In the genomic region with DNA sequence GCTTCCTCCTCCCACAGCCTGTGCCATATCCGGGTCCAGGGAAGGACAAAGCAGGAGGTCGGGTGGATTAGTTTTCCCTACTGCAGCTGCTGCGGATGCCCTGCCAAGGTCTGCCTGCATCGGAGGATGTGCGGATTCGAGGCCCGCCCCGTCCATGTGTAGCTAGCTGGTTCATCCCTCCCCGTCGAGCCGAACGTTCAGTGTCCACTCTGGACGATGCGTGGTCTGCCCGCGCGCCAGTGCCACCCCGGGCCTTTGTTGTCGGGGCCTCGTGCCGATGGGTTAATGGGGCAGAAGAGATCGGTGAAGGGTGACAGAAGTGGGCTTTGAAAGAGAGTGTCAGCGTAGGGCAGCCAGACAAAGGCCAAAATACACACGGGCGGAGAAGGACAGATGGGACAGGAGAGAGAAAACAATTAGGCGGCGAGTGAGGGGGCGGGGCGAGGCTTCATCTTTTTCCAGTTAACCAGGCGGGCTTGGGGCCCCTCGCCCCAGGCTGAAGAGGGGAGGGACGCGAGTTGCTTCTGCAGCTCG, we compare ENCODE assay signal across 9 mouse cellular contexts. TPM values are rescaled to one million over a fixed set of nuclear protein-coding genes. Genes with fewer than 3 reads are reported as not detected.
DNase-seq lines count a peak whose midpoint lies in the region; ATAC-seq lines count a peak whose summit lies in the region.
"Had no signal": no experiment of that assay in that cellular context is flagged by ENCODE, and none has a peak within 500 bp of the region (broad histone marks: within the 10 kb centered on the region; RNA-seq: fewer than 3 reads in every experiment).

No protein-coding gene starts in this region.

- ATAC-seq in heart, embryonic 15.5 days (replicated peaks; ENCODE audit: insufficient number of reproducible peaks, insufficient read depth, low FRiP score, low read depth) = no peak
- peak; percentile 29; the same call in 1 of the 2 replicates for ATAC-seq in hindbrain, embryonic 13.5 days (ENCODE audit: low FRiP score)
- peak; percentile 75 for ATAC-seq in neural tube, embryonic 12.5 days (ENCODE audit: low FRiP score, low read depth)

- peaks cover 12% of the 10 kb centered on the region for H3K4me1 ChIP-seq in heart, embryonic 15.5 days (replicated peaks)
- peaks cover 42% of the 10 kb centered on the region for H3K4me1 ChIP-seq in hindbrain, embryonic 13.5 days (replicated peaks)
- H3K4me1 ChIP-seq in neural tube, embryonic 12.5 days = peaks cover 37% of the 10 kb centered on the region

- no peak for DNase-seq in heart, postnatal 4 days
- peak; percentile 69 to 82 for DNase-seq in cerebellum, postnatal 14 days
- DNase-seq in layer of hippocampus, adult 18-20 months (ENCODE audit: low spot score in 2 of 2) = no peak
- no peak for DNase-seq in frontal cortex, adult 2 months (ENCODE audit: extremely low spot score in 1 of 2, low spot score in 1 of 2)
- DNase-seq in layer of hippocampus, adult 9-10 months (ENCODE audit: low spot score) = no peak

- peaks cover 80% of the 10 kb centered on the region for H3K27me3 ChIP-seq in heart, embryonic 15.5 days
- peaks cover 81% of the 10 kb centered on the region for H3K27me3 ChIP-seq in hindbrain, embryonic 13.5 days
- H3K27me3 ChIP-seq in neural tube, embryonic 12.5 days (replicated peaks) = peaks cover 65% of the 10 kb centered on the region

- H3K9ac ChIP-seq in heart, embryonic 15.5 days = peak overlapping the region; percentile 33; the same call in 1 of the 2 replicates
- H3K9ac ChIP-seq in hindbrain, embryonic 13.5 days = no peak overlapping the region
- no peak overlapping the region; the same call in 1 of the 2 replicates for H3K9ac ChIP-seq in neural tube, embryonic 12.5 days

- peak overlapping the region; percentile 50 for H3K4me2 ChIP-seq in heart, embryonic 15.5 days
- H3K4me2 ChIP-seq in hindbrain, embryonic 13.5 days = 0 out of 2 replicates have a peak overlapping the region, but pooled peaks have one; percentile 3
- peak overlapping the region; percentile 41 for H3K4me2 ChIP-seq in neural tube, embryonic 12.5 days (replicated peaks)

- H3K4me3 ChIP-seq in heart, embryonic 15.5 days = peak overlapping the region; percentile 25
- H3K4me3 ChIP-seq in hindbrain, embryonic 13.5 days = no peak overlapping the region
- H3K4me3 ChIP-seq in neural tube, embryonic 12.5 days = no peak overlapping the region
- H3K4me3 ChIP-seq: layer of hippocampus, adult 2 months had no signal

- 2% methylated on average over 34 of the region's 34 CpGs for WGBS in heart, embryonic 15.5 days
- WGBS in hindbrain, embryonic 13.5 days = under 1% methylated on average over 34 of the region's 34 CpGs
- under 1% methylated on average over 34 of the region's 34 CpGs for WGBS in neural tube, embryonic 12.5 days

- H3K27ac ChIP-seq in heart, embryonic 15.5 days = no peak overlapping the region
- peak overlapping the region; percentile 68 for H3K27ac ChIP-seq in hindbrain, embryonic 13.5 days
- H3K27ac ChIP-seq in neural tube, embryonic 12.5 days = peak overlapping the region; percentile 65; the same call in 1 of the 2 replicates
- H3K27ac ChIP-seq: layer of hippocampus, adult 2 months had no signal

- H3K36me3 ChIP-seq in heart, embryonic 15.5 days = no peaks in the 10 kb centered on the region
- no peaks in the 10 kb centered on the region for H3K36me3 ChIP-seq in hindbrain, embryonic 13.5 days
- no peaks in the 10 kb centered on the region for H3K36me3 ChIP-seq in neural tube, embryonic 12.5 days

- H3K9me3 ChIP-seq in heart, embryonic 15.5 days (replicated peaks) = no peaks in the 10 kb centered on the region
- H3K9me3 ChIP-seq in hindbrain, embryonic 13.5 days = no peaks in the 10 kb centered on the region
- H3K9me3 ChIP-seq in neural tube, embryonic 12.5 days = no peaks in the 10 kb centered on the region

RNA-seq across cellular contexts. Expression of gene Uncx, which starts 7.8 kb away (rescaled TPM):
- not detected in 2 replicates for polyA plus RNA-seq in heart, embryonic 15.5 days (2015; fragmentation: Nextera tagmentation; extraction: Ambion mirVana)
- total RNA-seq in heart, postnatal 4 days (2021) = not detected
- polyA plus RNA-seq in hindbrain, embryonic 13.5 days (2015; fragmentation: Nextera tagmentation; extraction: Ambion mirVana) = 48.8 and 60.7 TPM in 2 replicates
- 92.9 and 107 TPM in 2 replicates for polyA plus RNA-seq in neural tube, embryonic 12.5 days (2016; fragmentation: Nextera tagmentation; extraction: Ambion mirVana)
- under 1 TPM in 1 of 2 experiments, not detected in 1; 0.15 TPM for total RNA-seq in layer of hippocampus, adult 18-20 months (2021)
- polyA plus RNA-seq in frontal cortex, adult 2 months (2012; rRNA removed) = 0.08 and 0.44 TPM in 2 replicates
- total RNA-seq: layer of hippocampus, adult 2 months had no signal

RNA-seq across cellular contexts. Expression of gene Zfand2a, which starts 51.1 kb away (rescaled TPM):
- 7.2 and 9.8 TPM in 2 replicates for polyA plus RNA-seq in heart, embryonic 15.5 days (2015; fragmentation: Nextera tagmentation; extraction: Ambion mirVana)
- total RNA-seq in heart, postnatal 4 days (2021) = 10 to 100 TPM; 20.6 to 21.5 TPM
- polyA plus RNA-seq in hindbrain, embryonic 13.5 days (2015; fragmentation: Nextera tagmentation; extraction: Ambion mirVana) = 13.1 and 13.3 TPM in 2 replicates
- polyA plus RNA-seq in neural tube, embryonic 12.5 days (2016; fragmentation: Nextera tagmentation; extraction: Ambion mirVana) = 10.1 and 15.2 TPM in 2 replicates
- total RNA-seq in layer of hippocampus, adult 18-20 months (2021) = 10 to 100 TPM; 50.4 to 51.6 TPM
- 45.4 and 49.0 TPM in 2 replicates for polyA plus RNA-seq in frontal cortex, adult 2 months (2012; rRNA removed)

Comparison
In these comparisons a context has a peak if more than half of its experiments do, and no peak if none do; other contexts are left out.
1. DNase-seq: peak in cerebellum, postnatal 14 days (2 of 2); none in heart, postnatal 4 days (single experiment), layer of hippocampus, adult 18-20 months (0 of 2), frontal cortex, adult 2 months (0 of 2) and layer of hippocampus, adult 9-10 months (single experiment).
2. RNA of gene Uncx, which starts 7.8 kb away (polyA plus RNA-seq): 92.9 to 107 TPM in neural tube, embryonic 12.5 days and 48.8 to 60.7 TPM in hindbrain, embryonic 13.5 days; 0.08 to 0.44 TPM in frontal cortex, adult 2 months and not detected in heart, embryonic 15.5 days; every median in the first group is over 10 times any median in the second.
3. Peak in every context shown above with its lines, with median percentiles within 50 percentile points of each other: H3K4me2 ChIP-seq.